Mouse (Mus musculus) ES-E14 (cell line): ENCODE data around the gene 2310011J03Rik.

Experiments used
- CHD2 ChIP-seq: IDR thresholded peaks from 2 replicates; pipeline ENCODE4 v1.6.1; 2014; ENCODE audit warnings: mild to moderate bottlenecking, low read depth, low read length, inconsistent platforms
- HCFC1 ChIP-seq: IDR thresholded peaks from 2 replicates; pipeline ENCODE4 v1.6.1; 2012; ENCODE audit warnings: low read length, inconsistent platforms, borderline replicate concordance; ENCODE audit not compliant: insufficient read depth
- MAFK ChIP-seq: IDR thresholded peaks from 2 replicates; pipeline ENCODE4 v1.6.1; 2014; ENCODE audit warnings: mild to moderate bottlenecking, low read depth, low read length, inconsistent platforms; ENCODE audit not compliant: insufficient read depth
- ZNF384 ChIP-seq: IDR thresholded peaks from 2 replicates; pipeline ENCODE4 v1.6.1; 2012; ENCODE audit warnings: low read depth, low read length, inconsistent platforms

- TF ChIP-seq CHD2: no peak
- no peak for TF ChIP-seq HCFC1
- no peak for TF ChIP-seq MAFK
- TF ChIP-seq ZNF384: no peak
Observed at GRCm38 (mm10) chr10:80342305-80342748, 22.0 kb upstream of the 2310011J03Rik start.
